Mouse (Mus musculus) ovary, postnatal 36 days (tissue): Measurements from ENCODE around the gene Vwa2.

Experiments
- DNase-seq: peaks from one replicate; pipeline ENCODE4 v3.0.0; 2022; ENCODE audit warnings: low spot score, mixed read lengths

Vwa2 gene

DNA sequence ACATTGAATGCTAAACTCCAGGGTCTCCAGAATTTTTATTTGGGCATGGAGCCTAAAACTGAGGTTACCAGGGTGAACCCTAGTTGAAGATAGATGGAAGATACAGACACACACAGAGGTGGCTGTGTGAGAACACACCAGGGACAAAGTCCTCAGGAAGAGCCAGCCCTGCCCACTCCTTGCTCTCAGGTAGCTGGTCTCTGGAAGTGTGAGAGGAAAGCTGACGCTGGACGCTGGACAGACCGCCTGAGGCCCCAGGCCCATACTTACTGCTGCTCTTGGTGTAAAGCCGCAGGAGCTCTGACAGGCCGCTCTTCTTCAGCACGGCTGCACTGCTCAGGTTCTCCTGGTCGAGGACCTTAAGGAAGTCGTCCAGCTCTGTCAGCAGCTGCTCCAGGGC is 75.8 kb downstream of the Vwa2 start:
- DNase-seq: no peak

- no peak for DNase-seq
These were observed 76.8 kb downstream of the Vwa2 start for GRCm38 (mm10) chr19:56950818-56951217.

DNA sequence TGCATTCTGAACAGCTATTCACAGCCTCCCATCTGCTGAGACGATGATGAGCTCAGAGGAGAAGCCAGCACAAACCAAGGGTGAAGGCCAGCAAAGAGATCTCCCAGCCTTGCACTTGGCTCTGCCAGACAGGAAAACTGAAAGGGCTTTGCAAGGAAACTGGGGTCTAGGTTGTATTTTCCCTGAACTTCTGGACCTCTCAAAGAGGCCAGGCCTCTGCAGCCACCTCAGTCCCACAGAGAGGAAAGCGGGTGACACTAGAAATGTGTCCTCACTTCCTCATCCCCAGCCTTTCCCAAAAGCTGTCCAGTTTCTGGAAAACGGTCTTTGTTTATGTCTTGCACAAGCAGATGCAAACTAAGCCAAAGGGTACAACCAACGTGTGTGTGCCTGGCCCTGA is 79.8 kb downstream of the Vwa2 start:
- DNase-seq: no peak

DNA sequence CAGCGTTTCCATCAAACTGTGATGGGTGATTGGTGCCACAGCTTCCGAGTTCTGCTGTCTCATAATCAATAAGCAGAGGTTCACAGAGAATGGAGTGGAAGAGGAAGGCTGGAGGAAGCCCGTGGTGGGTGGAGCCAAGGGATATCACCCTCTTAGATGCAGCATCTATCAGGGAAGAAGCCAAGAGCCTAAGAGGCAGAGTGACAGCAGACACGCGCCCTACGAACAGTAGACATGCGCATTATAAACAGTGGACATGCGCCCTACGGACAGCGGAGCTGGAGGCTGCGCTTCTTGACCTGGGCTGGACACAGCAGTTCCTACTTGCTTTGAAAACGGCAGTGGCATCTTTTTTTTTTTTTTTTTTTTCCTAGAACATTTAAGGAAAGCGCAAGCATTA is 80.8 kb downstream of the Vwa2 start:
- DNase-seq: no peak

DNA sequence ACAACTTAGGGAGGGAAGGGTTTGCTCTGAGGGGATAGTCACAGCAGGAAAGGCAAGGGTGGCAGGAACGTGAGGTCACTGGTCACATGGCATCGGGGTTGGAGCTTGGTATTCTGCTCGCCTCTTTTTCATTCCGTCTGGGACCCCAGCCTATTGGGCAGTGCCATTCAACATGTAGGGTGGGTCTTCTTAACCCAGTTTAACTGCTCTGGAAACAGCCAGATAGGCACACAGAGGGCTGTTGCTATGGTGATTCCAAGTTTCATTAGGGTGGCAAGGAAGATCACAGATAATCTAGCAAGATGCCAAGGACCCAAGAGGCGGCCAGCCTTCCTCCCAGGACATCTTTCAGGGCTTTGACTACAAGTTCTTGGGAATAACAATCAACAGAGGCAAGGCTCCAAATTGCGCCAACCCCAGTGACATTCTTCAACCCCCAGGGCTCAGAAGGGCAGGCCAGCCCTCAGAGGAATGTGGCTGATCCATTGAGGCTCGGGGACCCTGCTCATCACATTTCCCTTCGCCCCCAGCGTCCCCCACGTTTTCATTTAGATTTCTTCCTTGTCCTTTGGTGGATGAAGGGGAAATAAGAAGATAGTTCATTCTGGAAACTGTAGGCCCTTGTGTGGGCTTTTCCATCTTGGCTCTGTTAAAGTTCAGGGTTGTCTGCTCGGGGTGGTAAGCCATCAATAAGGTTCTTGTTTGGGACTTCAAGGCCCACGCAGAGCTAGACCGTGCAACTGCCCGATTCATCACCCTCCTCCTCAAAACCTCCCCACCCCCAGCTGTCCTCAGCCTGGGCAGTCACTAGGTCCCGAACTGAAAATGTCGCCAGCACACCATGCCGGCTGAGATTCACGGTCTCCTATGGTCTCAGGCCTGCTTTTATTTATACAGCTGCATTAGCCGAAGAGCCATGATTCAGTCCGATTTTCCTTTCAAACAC is 81.8 kb downstream of the Vwa2 start:
- no peak for DNase-seq

DNA sequence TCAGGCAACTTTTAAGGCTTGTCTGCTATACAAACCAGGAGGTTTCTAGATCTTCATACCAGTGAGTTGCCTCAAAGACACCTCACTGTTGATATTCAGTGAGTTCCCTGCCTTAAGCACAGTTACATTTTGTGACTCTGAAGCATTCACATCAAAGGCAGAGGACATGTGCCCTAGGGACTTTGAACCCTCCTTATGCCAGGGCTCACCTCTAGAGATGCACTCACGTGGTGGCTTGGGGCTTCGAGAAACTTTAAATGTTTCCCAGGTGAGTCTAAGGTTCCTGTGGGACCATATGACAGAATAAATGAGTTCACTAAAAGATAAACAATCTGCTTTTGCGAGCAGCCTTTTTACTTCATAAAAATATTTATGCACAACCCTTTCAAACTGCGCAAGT is 84.0 kb downstream of the Vwa2 start:
- no peak for DNase-seq

GRCm38 (mm10) chr19:56958582-56959021 is 84.6 kb downstream of the Vwa2 start:
- DNase-seq: peak; percentile 39

- DNase-seq: no peak
These were observed 85.0 kb downstream of the Vwa2 start for GRCm38 (mm10) chr19:56959057-56959456.

DNA sequence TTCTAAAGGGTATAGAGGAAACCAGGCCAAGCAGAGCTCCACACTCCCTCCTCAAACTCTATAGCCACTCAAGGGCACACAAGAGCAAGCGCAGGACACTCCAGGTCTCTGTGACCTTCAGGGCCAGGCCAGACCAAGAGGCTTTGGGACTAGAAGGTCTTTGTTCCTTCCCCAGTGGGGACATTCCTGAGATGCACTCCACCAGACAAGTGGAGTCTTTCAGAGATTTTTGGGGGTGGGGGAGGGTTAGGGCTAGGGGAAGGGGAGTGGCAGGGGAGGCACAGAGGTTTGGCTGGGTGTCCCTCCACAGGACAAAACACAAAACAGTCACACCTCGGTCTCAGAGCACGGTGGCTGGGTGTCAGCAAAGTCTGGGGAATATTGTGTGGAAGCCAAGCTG is 85.6 kb downstream of the Vwa2 start:
- DNase-seq: peak; percentile 27
